Mouse (Mus musculus): ENCODE results near the gene Efnb1. TPM values are rescaled to one million over a fixed set of nuclear protein-coding genes. Genes with fewer than 3 reads are reported as not detected.

Gene Efnb1
- total and polyA plus RNA-seq, 2 experiments from 2014 or later = 12.5 to 25.2 TPM

DNA sequence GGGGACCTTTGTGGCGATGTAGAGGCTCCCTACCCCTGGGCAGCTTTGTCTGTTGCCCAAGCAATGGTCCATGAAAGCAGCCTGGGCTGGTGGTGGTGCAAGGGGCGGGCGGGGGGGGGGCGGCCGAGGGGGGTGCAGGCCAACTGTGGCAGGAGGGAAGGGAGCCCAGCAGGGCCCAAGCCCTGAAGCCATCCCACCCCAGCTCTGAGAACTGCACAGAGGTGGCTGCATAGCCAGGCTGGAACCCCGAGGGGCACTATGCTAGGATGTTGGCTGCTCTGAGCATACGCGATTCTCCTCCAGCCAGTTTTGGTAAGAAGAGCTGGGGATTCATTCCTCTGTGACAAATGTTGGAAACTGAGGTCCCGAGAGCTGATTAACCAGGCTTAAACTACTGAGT lies 62.6 kb downstream of the Efnb1 start:
- Histone ChIP-seq H3K4me1 (ENCODE audit: control insufficient read depth, insufficient read depth) (peaks cover 5% of the 10 kb centered on the region; the same call in 1 of the 2 replicates), H3K27me3 (ENCODE audit: control insufficient read depth, insufficient read depth, low read length) (no peaks in the 10 kb centered on the region)

More for the DNA sequence above, 62.6 kb downstream of the Efnb1 start:
- no peaks in the 10 kb centered on the region for H3K36me3 ChIP-seq (replicated peaks; ENCODE audit: control insufficient read depth, insufficient read depth, low read length)
- peak; percentile 11; the same call in 1 of the 2 replicates for ATAC-seq (ENCODE audit: insufficient read depth, low read depth)
- H3K9ac ChIP-seq (replicated peaks; ENCODE audit: low read depth, low read length) = peak overlapping the region; percentile 42
- no peak for DNase-seq (ENCODE audit: low spot score)
- no peaks in the 10 kb centered on the region for H3K9me3 ChIP-seq (replicated peaks; ENCODE audit: control insufficient read depth, low read length)
- 45% methylated on average over 9 of the region's 9 CpGs for WGBS
- peak overlapping the region; percentile 28 for H3K4me3 ChIP-seq (ENCODE audit: low read depth, low read length)
- peak overlapping the region; percentile 96 for H3K27ac ChIP-seq (ENCODE audit: low read depth)
- no peak for TF ChIP-seq CTCF (IDR thresholded peaks at IDR 0.05; ENCODE audit: low read depth)
- H3K4me2 ChIP-seq (ENCODE audit: low read depth, low read length) = peak overlapping the region; percentile 60

Other genes with a start within 250 kb of the Efnb1 start
- gene Ophn1, start 245.1 kb upstream of the Efnb1 start, total RNA-seq (2014; rRNA removed; ENCODE audit: low replicate concordance) = 11.7 and 22.2 TPM in 2 replicates
- 7.5 and 7.6 TPM in 2 replicates for gene Ophn1, start 245.1 kb upstream of the Efnb1 start, polyA plus RNA-seq (2015; fragmentation: Nextera tagmentation; extraction: Ambion mirVana)
- 22.5 and 48.4 TPM in 2 replicates for gene Yipf6, start 199.8 kb upstream of the Efnb1 start, total RNA-seq (2014; rRNA removed; ENCODE audit: low replicate concordance)
- gene Yipf6, start 199.8 kb upstream of the Efnb1 start, polyA plus RNA-seq (2015; fragmentation: Nextera tagmentation; extraction: Ambion mirVana) = 14.5 and 15.9 TPM in 2 replicates
- gene Stard8, start 132.9 kb upstream of the Efnb1 start, total RNA-seq (2014; rRNA removed; ENCODE audit: low replicate concordance) = 32.4 and 42.0 TPM in 2 replicates
- gene Stard8, start 132.9 kb upstream of the Efnb1 start, polyA plus RNA-seq (2015; fragmentation: Nextera tagmentation; extraction: Ambion mirVana) = 13.6 and 14.5 TPM in 2 replicates